Mouse (Mus musculus) ES-E14 (cell line): Measurements from ENCODE around the gene Tmsb4x. TPM values are rescaled to one million over a fixed set of nuclear protein-coding genes. Genes with fewer than 3 reads are reported as not detected.

Experiments
- DNase-seq: peaks from one replicate; pipeline ENCODE4 v3.0.0-alpha.2; 2013; ENCODE audit warnings: low read depth, low spot score
- H3K27ac ChIP-seq: 2 replicates; pipeline ENCODE4 v1.5.1; 2012; ENCODE audit warnings: low read depth, mild to moderate bottlenecking, low read length, moderate library complexity, mixed read lengths; ENCODE audit not compliant: poor library complexity, insufficient read depth, severe bottlenecking
- H3K36me3 ChIP-seq: 2 replicates; pipeline ENCODE4 v1.6.1; 2012; ENCODE audit warnings: mild to moderate bottlenecking, low read length, moderate library complexity, mixed read lengths; ENCODE audit not compliant: control insufficient read depth, poor library complexity, insufficient read depth, severe bottlenecking
- H3K4me1 ChIP-seq, 2 experiments: fragments of 150-350 bp in 1 of 2; sonication (generic) in 1 of 2; 2 replicates each; pipeline ENCODE4 v1.6.1; 2012; ENCODE audit warnings: low read length in 2 of 2, mild to moderate bottlenecking in 1 of 2, mixed read lengths in 1 of 2; ENCODE audit not compliant: control insufficient read depth in 2 of 2, insufficient read depth in 2 of 2, poor library complexity in 1 of 2
- H3K4me3 ChIP-seq, 2 experiments: fragments of 150-350 bp in 1 of 2; sonication (generic) in 1 of 2; 2 replicates each; pipeline ENCODE4 v1.5.1; 2012; ENCODE audit warnings: low read length in 2 of 2, low read depth in 1 of 2, mild to moderate bottlenecking in 1 of 2, mixed read lengths in 1 of 2; ENCODE audit not compliant: insufficient read depth in 1 of 2, poor library complexity in 1 of 2, severe bottlenecking in 1 of 2
- H3K9ac ChIP-seq: 2 replicates; pipeline ENCODE4 v1.6.1; 2012; ENCODE audit warnings: low read depth, mild to moderate bottlenecking, low read length, mixed read lengths; ENCODE audit not compliant: poor library complexity, insufficient read depth, severe bottlenecking
- H3K9me3 ChIP-seq: fragments of 150-350 bp; sonication (generic); 2 replicates; pipeline ENCODE4 v1.6.1; 2012; ENCODE audit warnings: low read depth, mild to moderate bottlenecking, low read length; ENCODE audit not compliant: control insufficient read depth, insufficient read depth
- CHD2 ChIP-seq: IDR thresholded peaks from 2 replicates; pipeline ENCODE4 v1.6.1; 2014; ENCODE audit warnings: mild to moderate bottlenecking, low read depth, low read length, inconsistent platforms
- HCFC1 ChIP-seq: IDR thresholded peaks from 2 replicates; pipeline ENCODE4 v1.6.1; 2012; ENCODE audit warnings: low read length, inconsistent platforms, borderline replicate concordance; ENCODE audit not compliant: insufficient read depth
- MAFK ChIP-seq: IDR thresholded peaks from 2 replicates; pipeline ENCODE4 v1.6.1; 2014; ENCODE audit warnings: mild to moderate bottlenecking, low read depth, low read length, inconsistent platforms; ENCODE audit not compliant: insufficient read depth
- ZC3H11A ChIP-seq: IDR thresholded peaks from 2 replicates; pipeline ENCODE4 v1.6.1; 2012; ENCODE audit warnings: low read depth, mild to moderate bottlenecking, inconsistent platforms, low read length, borderline replicate concordance
- ZNF384 ChIP-seq: IDR thresholded peaks from 2 replicates; pipeline ENCODE4 v1.6.1; 2012; ENCODE audit warnings: low read depth, low read length, inconsistent platforms
- in situ Hi-C, 2 experiments: fragments of 600-800 bp; cut with MboI; formaldehyde crosslinking; loops; one replicate each; pipeline ENCODE4 v1.15.1; 2025; ENCODE audit warnings: low sequenced_read_pairs in 2 of 2, inconsistent platforms in 1 of 2; ENCODE audit not compliant: unreplicated experiment in 2 of 2
- total RNA-seq: library from RNA; depleted of rRNA; stranded (reverse); fragments of 300-350 nt; gene quantifications from 2 replicates; pipeline ENCODE4 v1.2.3, GENCODE M21; 2012

Gene Tmsb4x
- total RNA-seq, 1 experiment = 1,131 TPM

DNA sequence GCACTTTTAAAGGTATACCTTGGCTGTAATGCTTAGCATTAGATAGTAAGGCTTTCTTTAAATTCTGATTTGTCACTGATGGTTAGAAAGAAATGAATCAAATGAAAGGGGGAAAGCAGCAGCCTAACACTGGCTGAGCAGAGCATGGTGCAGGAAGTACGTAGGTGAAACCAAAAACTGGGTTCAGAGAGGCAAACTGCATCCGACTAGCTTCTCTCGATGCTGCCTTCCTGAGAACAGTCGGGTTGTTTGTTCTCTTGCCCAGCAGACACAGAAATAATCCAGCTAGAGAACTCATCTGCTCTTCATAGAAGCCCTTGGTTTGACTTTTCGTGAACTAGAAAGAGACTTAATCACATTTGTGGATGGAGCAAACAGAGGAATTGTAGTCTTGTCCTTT lies 26.7 kb downstream of the Tmsb4x start:
- no peaks in the 10 kb centered on the region for H3K4me1 ChIP-seq
- no peaks in the 10 kb centered on the region for H3K9me3 ChIP-seq
- in situ Hi-C loops = no loop called here
- H3K4me3 ChIP-seq = no peak overlapping the region
- DNase-seq = no peak
- no peak overlapping the region for H3K27ac ChIP-seq
- H3K36me3 ChIP-seq = no peaks in the 10 kb centered on the region
- no peak overlapping the region for H3K9ac ChIP-seq
- TF ChIP-seq ZNF384 = no peak
- no peak for TF ChIP-seq HCFC1
- no peak for TF ChIP-seq MAFK
- no peak for TF ChIP-seq ZC3H11A
- no peak for TF ChIP-seq CHD2

DNA sequence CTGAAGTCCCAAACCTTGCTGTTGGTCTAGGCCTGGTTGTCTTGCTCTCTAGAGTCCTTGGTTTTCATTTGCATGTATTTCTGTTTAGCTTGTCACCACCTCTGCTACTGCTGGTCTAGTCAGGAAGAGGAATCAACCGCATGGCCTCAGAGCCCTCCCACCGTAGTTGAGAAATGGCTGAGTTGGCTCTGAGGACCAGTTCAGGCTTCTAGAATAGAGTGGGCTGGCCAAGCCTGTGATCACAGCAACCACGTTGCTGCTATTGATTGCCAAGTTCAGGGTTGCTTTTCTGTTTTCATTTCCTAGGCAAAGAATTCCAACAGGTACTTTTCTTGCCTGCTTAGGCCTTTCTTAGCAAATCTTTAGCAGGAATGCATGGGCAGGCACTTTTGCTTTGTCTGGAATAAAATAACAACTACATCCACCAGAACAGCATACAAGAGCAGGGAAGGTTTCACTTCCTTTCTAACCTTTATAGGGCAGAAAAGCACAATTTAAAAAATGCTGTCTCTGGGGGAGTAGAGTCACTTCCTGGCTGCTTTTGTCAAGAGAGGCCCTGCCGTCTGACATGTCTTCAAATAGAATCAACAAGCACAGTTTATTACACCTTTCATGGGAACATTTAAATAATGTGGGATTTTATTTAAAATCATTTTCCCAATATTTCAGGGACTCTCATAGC lies 29.0 kb downstream of the Tmsb4x start:
- Histone ChIP-seq H3K4me3 (no peak overlapping the region), H3K9ac (no peak overlapping the region), H3K36me3 (no peaks in the 10 kb centered on the region), H3K9me3 (no peaks in the 10 kb centered on the region), H3K4me1 (no peaks in the 10 kb centered on the region), H3K27ac (no peak overlapping the region)
- in situ Hi-C loops = no loop called here
- DNase-seq = no peak
- no peak for TF ChIP-seq CHD2
- no peak for TF ChIP-seq ZNF384
- no peak for TF ChIP-seq ZC3H11A
- no peak for TF ChIP-seq MAFK
- TF ChIP-seq HCFC1 = no peak

DNA sequence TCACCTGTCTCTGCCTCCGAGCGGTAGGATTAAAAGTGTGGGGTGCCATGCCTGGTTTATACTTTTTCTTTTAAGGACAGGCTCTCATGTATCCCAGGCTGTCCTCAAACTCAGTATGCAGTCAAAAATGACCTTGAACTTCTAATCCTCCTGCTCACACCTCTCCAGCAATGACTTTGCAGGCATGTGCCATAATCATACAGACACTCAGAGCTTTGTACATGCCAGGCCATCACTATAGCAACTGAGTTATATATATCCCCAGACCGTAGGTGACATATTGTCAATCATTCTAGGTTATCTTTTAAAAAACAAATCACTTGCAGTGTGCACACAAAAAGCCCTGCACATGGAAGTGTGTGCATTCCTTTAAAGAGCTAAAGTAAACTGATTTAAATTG lies 29.6 kb downstream of the Tmsb4x start:
- TF ChIP-seq MAFK = no peak
- no peak for TF ChIP-seq HCFC1
- TF ChIP-seq ZC3H11A = no peak
- no peak for TF ChIP-seq CHD2
- TF ChIP-seq ZNF384 = no peak
- in situ Hi-C loops = no loop called here

DNA sequence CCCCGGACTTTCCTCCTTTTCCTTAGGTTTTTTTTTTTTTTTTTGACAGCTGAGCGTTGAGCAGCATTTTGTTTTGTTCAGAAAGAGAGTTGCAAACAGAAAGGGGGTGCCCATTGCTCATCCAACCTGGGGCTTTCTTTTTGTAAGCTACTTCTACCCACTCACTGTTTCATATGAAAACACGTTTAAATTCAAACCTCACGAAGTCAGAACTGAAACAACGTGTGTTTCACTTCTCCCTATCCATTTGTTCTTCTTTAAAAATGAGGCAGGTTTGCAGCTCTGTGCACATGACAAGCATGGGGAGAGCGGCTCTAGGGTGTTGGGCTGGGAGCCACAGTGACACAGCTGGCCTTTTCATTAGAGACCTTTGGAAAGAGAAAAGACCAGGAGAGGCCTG lies 33.8 kb downstream of the Tmsb4x start:
- no peak overlapping the region for H3K9ac ChIP-seq
- DNase-seq = no peak
- in situ Hi-C loops = no loop called here
- no peaks in the 10 kb centered on the region for H3K4me1 ChIP-seq
- no peak overlapping the region for H3K4me3 ChIP-seq
- H3K9me3 ChIP-seq = no peaks in the 10 kb centered on the region
- no peak for TF ChIP-seq HCFC1
- no peak for TF ChIP-seq ZC3H11A
- TF ChIP-seq CHD2 = no peak
- no peak for TF ChIP-seq MAFK
- TF ChIP-seq ZNF384 = no peak
- H3K36me3 ChIP-seq = no peaks in the 10 kb centered on the region
- H3K27ac ChIP-seq = no peak overlapping the region

More for the DNA sequence above, 29.6 kb downstream of the Tmsb4x start:
- no peak for DNase-seq
- Histone ChIP-seq H3K4me1 (no peaks in the 10 kb centered on the region), H3K36me3 (no peaks in the 10 kb centered on the region), H3K9me3 (no peaks in the 10 kb centered on the region), H3K9ac (no peak overlapping the region), H3K27ac (no peak overlapping the region), H3K4me3 (no peak overlapping the region)

DNA sequence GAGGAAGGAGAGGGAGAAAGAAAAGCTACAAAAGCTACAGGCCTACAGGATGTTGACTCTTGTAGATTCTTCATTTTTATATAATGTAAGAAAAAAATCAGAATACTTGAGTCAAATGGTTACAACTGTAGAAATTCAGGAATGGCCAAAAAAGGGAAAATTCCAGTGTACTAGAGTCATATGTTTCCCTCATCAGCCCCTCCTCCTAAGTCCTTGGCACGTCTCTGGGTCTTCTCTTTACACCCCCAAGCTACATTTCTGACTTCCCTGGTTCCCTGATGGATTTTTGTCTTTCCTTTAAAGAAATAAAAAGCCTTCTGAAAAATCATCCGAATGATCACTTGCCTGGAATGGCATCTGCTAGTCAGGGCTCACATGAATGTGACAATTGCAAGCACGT lies 34.8 kb downstream of the Tmsb4x start:
- H3K4me3 ChIP-seq = no peak overlapping the region
- in situ Hi-C loops = no loop called here

More for the DNA sequence above, 34.8 kb downstream of the Tmsb4x start:
- Histone ChIP-seq H3K9me3 (no peaks in the 10 kb centered on the region), H3K4me1 (no peaks in the 10 kb centered on the region), H3K27ac (no peak overlapping the region), H3K9ac (no peak overlapping the region), H3K36me3 (no peaks in the 10 kb centered on the region)
- no peak for TF ChIP-seq ZNF384
- no peak for DNase-seq
